Mouse (Mus musculus) cortical plate, adult 2 months (tissue): Measurements from ENCODE around the gene 1810010H24Rik. TPM values are rescaled to one million over a fixed set of nuclear protein-coding genes. Genes with fewer than 3 reads are reported as not detected.

Source experiments
- H3K27ac ChIP-seq: fragments of 200-500 bp; 2 replicates; pipeline ENCODE4 v1.5.1; 2012; ENCODE audit warnings: low read length, control low read depth, inconsistent platforms; ENCODE audit not compliant: insufficient read depth
- H3K4me1 ChIP-seq: fragments of 200-500 bp; 2 replicates; pipeline ENCODE4 v1.6.1; 2011; ENCODE audit warnings: low read length; ENCODE audit not compliant: control insufficient read depth, insufficient read depth
- H3K4me3 ChIP-seq: fragments of 200-500 bp; 2 replicates; pipeline ENCODE4 v1.5.1; 2011; ENCODE audit warnings: mild to moderate bottlenecking, low read length, control low read depth; ENCODE audit not compliant: insufficient read depth
- CTCF ChIP-seq: fragments of 200-500 bp; IDR thresholded peaks from 2 replicates; pipeline ENCODE4 v1.5.1; 2011; ENCODE audit warnings: mild to moderate bottlenecking, control low read depth, low read length; ENCODE audit not compliant: insufficient read depth; ENCODE audit errors: extremely low read depth
- POLR2A ChIP-seq: fragments of 200-500 bp; IDR thresholded peaks from 2 replicates; pipeline ENCODE4 v1.6.1; 2011; ENCODE audit warnings: mild to moderate bottlenecking, low read length, control low read depth; ENCODE audit not compliant: insufficient read depth; ENCODE audit errors: extremely low read depth
- polyA plus RNA-seq: library from polyadenylated mRNA; depleted of rRNA; stranded (reverse); fragments of >200 nt; gene quantifications from 2 replicates; pipeline ENCODE4 v1.2.3, GENCODE M21; 2012; rRNA removed

1810010H24Rik gene
- polyA plus RNA-seq, 1 experiment, result 3.8 TPM

DNA sequence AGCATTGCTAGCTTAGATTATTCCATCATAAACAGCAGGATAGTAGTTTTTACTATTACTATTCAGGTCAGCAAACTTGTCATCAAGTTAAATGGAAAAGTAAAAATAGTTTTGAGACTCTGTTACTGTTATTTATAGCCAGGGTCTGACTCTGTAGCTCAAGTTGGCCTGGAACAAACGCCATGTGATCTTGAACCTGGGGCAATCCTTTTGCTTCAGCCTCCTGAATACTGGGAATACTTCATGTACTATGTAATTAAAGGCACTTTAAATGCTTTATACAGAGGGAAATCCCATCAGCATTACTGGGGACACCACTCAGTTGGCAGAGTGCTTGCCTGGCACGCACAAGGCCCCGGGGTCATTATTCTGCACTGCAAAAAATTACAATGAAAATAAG, 37.6 kb downstream of the 1810010H24Rik start:
- Histone ChIP-seq H3K4me1 (peaks cover 9% of the 10 kb centered on the region), H3K27ac (no peak overlapping the region), H3K4me3 (no peak overlapping the region)
- TF ChIP-seq CTCF (no peak), POLR2A (no peak)

DNA sequence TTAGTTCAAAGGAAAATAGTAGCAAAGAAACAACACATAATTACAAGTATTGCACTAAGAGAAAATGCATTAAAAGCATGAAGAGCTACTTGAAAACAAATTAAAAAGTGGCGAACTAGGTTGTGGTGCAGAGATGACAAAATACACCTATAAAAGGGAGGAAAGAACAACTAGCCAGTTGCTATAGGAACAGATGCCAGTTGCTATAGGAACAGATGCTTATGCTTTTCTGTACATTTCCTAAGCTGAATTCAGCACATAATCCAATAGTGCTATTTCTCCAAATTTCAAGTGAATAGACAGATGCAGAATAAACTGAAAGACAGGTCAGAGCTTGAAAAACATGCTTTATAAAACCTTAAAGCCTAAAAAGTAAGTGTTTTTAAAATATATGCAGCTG, 39.1 kb downstream of the 1810010H24Rik start:
- TF ChIP-seq CTCF (no peak), POLR2A (no peak)
- H3K27ac ChIP-seq, result no peak overlapping the region
- H3K4me1 ChIP-seq, result peaks cover 10% of the 10 kb centered on the region
- no peak overlapping the region for H3K4me3 ChIP-seq

DNA sequence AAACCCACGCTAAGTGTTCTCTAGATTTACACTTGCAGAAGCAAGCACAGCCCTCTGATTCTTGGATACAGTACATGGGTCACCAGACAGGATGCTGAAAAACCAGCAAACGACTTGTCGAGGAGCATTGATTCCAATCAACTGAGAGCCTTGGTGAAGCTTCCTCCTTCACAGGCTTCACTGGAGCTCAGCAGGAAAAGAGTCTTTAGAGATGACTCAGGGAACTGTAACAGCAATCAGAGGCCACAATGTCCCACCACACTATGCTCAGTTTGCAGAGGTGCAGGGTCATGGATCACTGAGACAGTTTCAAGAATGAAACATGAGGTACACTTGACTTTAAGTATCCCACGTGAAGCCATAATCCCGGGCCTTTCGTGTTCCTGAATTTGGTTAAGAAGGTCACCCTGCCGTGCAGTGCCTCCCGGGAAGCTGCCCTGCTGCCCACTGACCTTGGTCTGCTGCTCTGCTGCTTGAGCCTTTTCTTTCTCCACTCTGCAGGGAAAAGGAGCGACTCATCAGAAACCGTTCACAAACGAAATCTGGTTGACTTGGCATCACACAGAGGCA, 39.8 kb downstream of the 1810010H24Rik start:
- peak overlapping the region; percentile 21; the same call in 1 of the 2 replicates for H3K27ac ChIP-seq
- peaks cover 10% of the 10 kb centered on the region for H3K4me1 ChIP-seq
- TF ChIP-seq CTCF (no peak), POLR2A (no peak)
- no peak overlapping the region for H3K4me3 ChIP-seq

Other genes starting within 250 kb of the 1810010H24Rik start
- gene Polg2, start 246.1 kb upstream of the 1810010H24Rik start, polyA plus RNA-seq, result 3.8 and 4.8 TPM in 2 replicates
- gene Ddx5, start 236.5 kb upstream of the 1810010H24Rik start, polyA plus RNA-seq, result 408 and 412 TPM in 2 replicates
- gene Cep95, start 236.4 kb upstream of the 1810010H24Rik start, polyA plus RNA-seq, result 15.5 and 21.0 TPM in 2 replicates
- 13.7 and 13.8 TPM in 2 replicates for gene Smurf2, start 105.0 kb upstream of the 1810010H24Rik start, polyA plus RNA-seq
- gene Kpna2, start 26.1 kb upstream of the 1810010H24Rik start, polyA plus RNA-seq, result 30.6 and 32.4 TPM in 2 replicates
- 36.5 and 40.8 TPM in 2 replicates for gene Bptf, start 106.4 kb downstream of the 1810010H24Rik start, polyA plus RNA-seq
- gene Nol11, start 163.7 kb downstream of the 1810010H24Rik start, polyA plus RNA-seq, result 15.6 and 19.0 TPM in 2 replicates